Mouse (Mus musculus) A20 (cell line): ENCODE results near the gene Sms.

ENCODE experiments used
- DNase-seq: peaks from one replicate; pipeline ENCODE4 v3.0.0-alpha.2; 2011; ENCODE audit warnings: low read depth, low spot score

Sms gene

DNA sequence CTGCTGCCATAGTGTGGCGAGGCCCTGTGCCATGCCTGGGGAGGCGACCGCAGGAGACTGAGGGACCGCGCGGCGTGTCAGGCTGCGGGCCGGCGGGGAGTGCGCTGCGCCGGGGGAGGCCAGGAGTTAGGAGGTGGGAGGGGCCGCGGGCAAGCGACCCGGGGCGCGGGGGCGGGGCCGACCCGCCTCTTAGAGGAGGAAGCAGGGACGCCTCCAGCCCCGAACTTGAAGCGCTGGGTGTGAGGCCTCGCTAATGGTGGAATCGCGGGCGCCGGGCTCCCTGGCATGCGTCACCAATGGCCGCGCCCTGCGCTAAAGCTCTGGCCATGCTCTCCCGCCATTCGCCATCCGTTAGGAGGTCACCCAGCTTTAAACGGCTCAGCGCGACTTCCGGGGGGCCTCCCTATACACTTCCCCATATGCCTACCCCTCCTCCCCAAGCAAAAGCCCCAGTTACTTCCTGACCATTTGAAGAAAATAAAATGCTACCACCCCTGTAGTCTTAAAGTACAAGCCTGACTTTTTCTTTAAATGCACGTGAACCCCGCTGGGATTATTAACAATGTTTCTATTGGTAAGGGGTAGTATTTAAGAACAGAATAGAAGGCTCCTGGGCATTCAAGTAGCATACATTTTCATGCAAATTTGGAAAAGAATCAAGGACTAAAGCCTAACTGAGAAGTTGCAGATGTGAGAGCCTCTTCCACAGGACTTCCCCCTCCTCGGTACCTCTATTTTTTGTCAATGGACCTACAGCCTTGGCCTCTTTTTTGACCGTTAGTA is at the start of gene Sms:
Gene Sms (minus strand): TSS at position 344 of the 783 bp plus-strand sequence.
- DNase-seq: peak; percentile 89

- no peak for DNase-seq
Observed at GRCm38 (mm10) chrX:157506400-157506799, 14.3 kb upstream of the Sms start.

- no peak for DNase-seq
Observed at GRCm38 (mm10) chrX:157504506-157504905, 12.4 kb upstream of the Sms start.

DNA sequence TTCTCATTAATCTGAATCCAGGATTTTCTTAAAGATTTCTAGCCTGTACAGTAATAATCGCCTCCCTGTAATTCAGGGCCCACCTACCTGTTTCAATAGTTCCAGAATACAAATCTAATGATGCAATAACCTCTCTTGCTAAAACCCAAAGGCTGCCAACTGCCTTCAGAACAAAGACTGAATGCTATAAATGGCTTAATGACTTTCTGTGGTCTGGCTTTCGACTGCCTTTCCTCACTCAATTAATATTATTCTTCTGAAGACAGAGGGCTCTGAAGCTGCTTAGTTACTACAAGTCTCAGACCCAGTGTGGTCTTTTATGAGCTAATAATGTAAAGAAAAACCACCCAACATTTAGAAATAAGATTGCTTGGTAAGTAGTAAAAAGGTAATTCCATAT is 9.8 kb upstream of the Sms start:
- DNase-seq: no peak

DNA sequence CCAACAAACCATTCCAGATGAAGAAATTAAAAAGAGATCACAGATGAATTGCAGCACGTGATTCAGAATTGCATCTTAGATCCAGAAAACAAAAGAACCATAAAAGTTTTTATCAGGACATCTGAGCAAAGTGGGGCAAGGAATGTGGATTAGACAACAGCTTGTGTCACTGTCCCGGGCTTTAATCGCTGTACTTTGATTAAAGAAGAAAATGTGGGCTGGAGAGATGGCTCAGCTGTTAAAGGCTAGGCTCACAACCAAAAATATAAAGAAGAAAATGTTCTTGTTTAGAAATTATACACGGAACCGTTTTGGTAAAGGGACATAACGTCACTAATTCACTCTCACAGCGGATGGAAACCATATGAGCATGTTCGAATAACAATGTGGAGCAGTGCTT is 7.9 kb upstream of the Sms start:
- DNase-seq: no peak

DNA sequence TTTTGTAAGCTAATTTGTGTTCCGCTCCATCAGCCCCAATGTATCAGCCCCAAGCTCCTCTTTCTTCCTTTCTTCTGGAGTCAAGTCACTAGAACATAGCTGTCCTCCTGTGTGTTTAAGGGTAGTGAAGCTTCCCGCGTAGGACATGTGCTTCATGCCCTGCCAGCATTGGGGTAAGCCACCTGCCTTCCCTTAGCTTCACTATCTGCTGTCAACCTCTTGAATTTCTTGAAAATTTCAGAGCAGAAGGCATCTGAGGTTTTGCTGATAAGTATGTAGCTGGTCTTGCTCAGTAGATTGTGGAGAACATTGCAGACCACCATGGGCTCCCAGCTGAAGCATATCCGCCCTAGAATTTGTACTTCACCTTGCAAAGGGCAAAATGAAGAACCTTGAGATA is 1.1 kb upstream of the Sms start:
- no peak for DNase-seq

- peak; percentile 44 for DNase-seq
Observed at GRCm38 (mm10) chrX:157491145-157491935, 747 bp downstream of the Sms start.

GRCm38 (mm10) chrX:157490769-157491144 is 1.3 kb downstream of the Sms start:
- DNase-seq: peak; percentile 33

DNA sequence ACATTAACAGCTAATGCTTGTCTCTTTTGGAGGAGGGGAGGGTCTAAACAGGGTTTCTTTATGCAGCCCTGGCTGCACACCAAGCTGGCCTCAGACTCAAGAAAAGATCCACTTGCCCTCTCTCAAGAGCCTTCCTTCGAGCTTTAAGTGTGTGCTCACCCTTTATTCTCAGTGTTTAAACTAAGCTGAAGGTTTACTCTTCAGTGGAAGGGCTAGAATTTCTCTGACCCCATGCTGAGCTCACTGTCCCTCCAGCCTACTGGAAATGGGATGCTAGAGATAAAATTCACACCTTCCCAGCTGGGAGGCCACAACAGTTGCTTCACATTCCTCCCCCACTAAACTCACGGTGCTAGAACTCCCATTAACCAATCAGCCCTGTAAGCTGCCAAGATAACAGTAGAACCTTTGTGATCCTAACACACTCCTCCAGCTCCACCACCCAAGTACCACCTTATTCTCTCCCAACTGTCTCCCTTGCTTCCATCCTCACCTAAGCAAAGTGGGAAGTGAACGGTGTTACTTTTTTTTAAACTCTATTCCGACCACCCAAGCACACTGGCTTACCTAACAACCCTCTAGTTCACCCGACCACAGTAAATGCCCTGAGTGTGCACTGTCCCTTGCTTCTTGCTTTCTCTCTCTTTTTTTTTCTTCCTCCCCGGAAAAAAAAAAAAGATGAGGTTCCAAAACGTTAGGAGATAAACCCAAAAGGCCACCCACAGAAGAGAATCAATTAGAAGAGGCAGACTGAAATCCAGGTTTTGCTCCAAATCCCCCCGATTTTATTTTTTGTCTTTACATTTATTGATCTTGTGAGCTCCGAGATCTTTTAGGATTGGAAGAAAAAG is 2.0 kb downstream of the Sms start:
- peak; percentile 34 for DNase-seq

DNA sequence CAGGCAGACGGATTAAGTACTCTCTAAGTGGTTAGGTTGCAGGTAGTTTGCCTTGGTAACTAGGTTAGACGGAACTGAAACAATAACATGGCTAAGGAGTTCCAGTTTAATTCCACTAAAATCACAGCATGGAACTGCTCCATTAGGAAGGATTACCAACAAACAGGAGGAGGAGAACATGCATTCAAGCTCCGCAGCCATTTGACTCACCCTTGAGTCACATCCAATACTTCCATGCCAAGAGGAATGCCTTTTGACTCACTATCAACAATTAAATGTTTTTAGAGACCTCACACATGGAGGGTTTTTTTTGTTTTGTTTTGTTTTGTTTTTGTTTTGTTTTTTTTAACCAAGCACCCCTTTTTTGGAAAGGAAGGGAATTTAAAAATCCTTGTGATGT is 3.3 kb downstream of the Sms start:
- no peak for DNase-seq

DNA sequence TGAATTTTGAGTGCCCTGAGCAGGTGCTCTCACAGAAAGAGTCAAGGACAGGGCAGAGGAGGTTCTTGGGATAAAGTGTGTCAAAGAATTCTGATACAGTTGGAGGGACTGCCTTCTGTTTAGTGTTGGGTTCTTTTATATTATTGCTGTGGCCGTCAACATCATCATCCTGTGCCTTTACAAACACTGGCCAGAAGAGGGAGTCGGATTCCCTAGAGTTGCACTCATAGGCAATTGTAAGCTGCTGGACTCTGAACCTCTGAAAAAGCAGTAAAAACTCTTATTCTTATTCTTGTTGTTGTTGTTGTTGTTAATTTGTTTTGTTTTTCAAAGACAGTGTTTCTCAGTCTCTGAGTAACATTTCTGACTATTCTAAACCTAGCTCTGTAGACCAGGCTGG is 5.3 kb downstream of the Sms start:
- DNase-seq: no peak

GRCm38 (mm10) chrX:157482842-157483241 is 9.2 kb downstream of the Sms start:
- no peak for DNase-seq

DNA sequence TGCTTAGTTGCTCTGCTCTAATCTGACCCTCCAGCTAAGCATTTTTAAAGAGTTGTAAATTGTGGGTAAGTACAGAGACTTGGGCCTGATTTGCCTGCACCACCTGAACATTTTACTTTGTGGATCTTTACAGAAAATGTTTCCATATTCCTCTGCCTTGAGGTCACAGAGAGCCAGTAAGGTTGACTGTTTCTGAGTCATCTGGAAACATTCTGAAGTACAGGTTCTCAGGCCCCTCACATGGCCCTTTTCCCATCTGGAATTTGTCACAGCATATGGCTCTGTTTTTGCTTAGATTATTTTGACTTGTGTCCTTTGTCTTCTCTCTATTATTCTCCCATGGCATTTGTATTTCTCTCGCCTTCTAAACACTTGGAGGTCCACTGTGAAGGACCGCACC is 10.2 kb downstream of the Sms start:
- no peak for DNase-seq

GRCm38 (mm10) chrX:157477328-157477727 is 14.8 kb downstream of the Sms start:
- no peak for DNase-seq

DNA sequence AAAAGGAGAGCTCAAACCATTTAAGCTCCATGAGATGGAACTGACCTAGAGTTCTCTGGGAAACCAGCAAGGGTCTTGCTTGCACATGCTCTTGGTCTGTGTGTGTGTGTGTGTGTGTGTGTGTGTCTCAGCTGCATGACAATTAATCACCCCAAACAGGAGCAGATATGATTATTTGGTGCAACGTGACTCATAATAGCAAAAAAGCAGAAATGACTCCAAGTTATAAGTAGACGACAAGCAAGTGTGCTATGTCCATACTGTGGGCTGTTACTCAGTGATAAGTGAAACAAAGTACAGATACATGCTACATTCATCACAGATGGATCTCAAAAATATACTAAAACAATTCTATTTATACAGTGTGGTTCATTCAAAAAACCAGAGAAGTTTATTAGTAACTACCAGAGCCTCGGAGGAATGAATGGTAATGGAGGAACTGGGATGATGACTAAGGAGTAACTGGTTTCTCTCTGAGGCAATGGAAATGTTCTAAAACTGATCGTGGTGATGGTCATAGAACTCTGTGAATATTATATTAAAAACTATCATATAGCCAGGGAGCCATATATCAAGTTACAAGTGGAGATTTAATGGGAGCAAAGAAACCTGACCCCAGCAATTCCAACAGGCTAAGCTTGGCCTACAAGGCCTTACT is 15.8 kb downstream of the Sms start:
- DNase-seq: peak; percentile 29

DNA sequence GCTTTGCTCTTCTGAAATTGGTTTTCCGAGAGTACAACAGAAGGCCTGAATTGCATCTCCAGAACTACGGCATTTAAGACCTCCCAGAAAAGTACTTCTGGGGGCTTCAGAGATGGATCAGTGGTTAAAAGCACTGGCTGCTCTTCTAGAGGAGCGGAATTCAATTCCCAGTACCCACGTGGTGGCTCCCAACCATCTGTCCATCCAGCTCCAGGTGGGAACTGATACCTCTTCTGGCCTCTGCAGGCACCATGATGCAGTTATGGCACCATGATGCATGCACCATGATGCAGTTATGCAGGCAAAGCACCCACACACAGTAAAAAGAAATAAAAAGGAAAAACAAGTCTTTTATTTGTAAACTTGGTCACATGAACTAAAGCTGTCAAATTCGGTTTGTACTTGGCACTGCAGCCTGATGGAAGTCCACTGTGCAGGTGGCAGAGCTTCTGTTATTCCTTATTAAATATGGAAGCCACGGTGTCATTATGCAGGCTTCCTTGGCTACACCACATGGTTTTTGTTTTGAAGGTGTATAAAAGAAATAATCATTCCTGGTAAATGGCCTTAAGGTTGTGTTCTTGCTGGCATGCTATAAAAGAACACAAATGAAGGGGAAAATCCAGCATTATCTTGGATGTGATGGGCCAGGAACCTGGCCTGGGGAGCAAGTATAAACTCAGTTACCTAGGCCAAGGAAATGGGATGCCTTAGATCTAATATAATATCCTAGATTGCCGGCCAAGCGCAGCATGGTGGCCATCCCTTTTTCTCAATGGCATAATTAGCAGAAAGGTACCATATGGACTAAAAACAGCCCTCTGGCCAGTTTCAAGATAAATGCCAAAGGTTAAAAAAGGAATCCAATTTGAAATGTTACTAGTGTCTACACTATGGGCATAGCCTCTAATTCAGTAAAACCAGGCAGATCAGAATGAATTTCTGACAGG is 20.1 kb downstream of the Sms start:
- DNase-seq: no peak

DNA sequence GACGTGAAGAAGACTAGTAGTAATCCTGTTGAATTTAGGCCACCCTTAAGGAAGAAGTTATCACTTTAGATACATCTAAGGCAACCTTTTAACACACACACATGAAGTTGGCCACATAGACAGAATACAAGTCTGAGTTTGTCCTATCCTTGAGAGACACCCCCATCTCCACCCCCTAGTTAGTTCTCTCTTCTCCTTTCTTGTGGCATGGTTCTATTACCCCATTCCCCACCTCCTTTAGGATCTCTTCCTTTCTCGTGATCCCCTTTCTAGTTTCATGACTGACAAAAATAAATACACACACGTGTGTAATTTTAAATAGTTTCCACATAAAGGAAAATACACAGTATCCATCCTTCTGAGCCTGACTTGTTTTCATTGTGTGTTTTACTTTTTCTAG is 23.3 kb downstream of the Sms start:
- no peak for DNase-seq

DNA sequence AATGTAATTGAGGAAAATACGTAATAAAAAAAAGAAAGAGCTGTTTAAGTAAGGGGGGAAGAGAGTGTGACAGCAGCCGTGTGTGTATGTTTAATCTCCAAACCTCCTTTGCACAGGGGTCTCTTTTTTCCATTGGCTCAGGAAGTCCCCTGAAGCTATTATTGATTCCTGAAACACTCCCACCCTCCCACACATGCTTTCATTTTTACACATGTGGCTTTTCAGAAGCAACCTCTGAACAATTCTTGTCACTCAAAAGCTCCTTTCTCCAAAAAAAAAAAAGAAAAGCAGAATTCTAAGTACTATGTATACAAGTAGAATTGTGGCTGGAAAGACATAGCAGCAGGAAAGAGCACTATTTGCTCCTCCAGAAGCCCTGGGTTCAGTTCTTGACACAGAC is 24.0 kb downstream of the Sms start:
- no peak for DNase-seq

- DNase-seq: no peak
Observed at GRCm38 (mm10) chrX:157465949-157466348, 26.1 kb downstream of the Sms start.

DNA sequence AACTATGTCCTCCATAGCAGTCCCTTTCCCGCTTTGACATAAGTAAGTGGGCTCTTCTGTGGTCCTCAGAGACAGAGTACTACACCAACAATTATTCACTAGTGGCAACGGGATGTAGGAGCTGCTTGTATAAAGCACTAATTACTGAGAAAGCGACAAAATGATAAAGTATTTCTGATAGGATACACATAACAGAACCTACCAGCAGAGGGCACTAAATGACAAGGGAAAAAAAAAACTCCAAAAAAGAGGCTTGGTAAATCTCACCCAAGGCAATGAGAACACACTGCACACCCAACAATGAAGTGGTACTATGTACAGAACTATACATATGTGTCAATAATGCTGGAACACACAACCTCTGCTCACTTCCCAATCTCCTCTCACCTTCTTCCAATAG is 29.4 kb downstream of the Sms start:
- DNase-seq: peak; percentile 21
